Mouse (Mus musculus) kidney, embryonic 15.5 days (tissue): ENCODE results near the gene Tfap2a. TPM values are rescaled to one million over a fixed set of nuclear protein-coding genes. Genes with fewer than 3 reads are reported as not detected.

ENCODE experiments used
- ATAC-seq: fragments of 200-750 bp; cut with Nextera tagmentation; replicated peaks from 2 replicates; pipeline ENCODE4 v1.8.0; 2017; ENCODE audit warnings: moderate TSS enrichment; ENCODE audit not compliant: low FRiP score
- H3K27ac ChIP-seq: fragments of 300-500 bp; sonication (generic); 2 replicates; pipeline ENCODE4 v1.5.1; 2015; ENCODE audit warnings: mild to moderate bottlenecking, inconsistent platforms
- H3K27me3 ChIP-seq: fragments of 300-500 bp; sonication (generic); 2 replicates; pipeline ENCODE4 v1.6.1; 2015; ENCODE audit warnings: inconsistent platforms
- H3K36me3 ChIP-seq: fragments of 300-500 bp; sonication (generic); 2 replicates; pipeline ENCODE4 v1.6.1; 2015; ENCODE audit warnings: inconsistent platforms
- H3K4me1 ChIP-seq: fragments of 300-500 bp; sonication (generic); 2 replicates; pipeline ENCODE4 v1.6.1; 2015; ENCODE audit warnings: inconsistent platforms
- H3K4me2 ChIP-seq: fragments of 300-500 bp; sonication (generic); 2 replicates; pipeline ENCODE4 v1.6.1; 2015; ENCODE audit warnings: moderate library complexity, mild to moderate bottlenecking, inconsistent platforms
- H3K4me3 ChIP-seq: fragments of 300-500 bp; sonication (generic); replicated peaks from 2 replicates; pipeline ENCODE4 v1.5.1; 2015; ENCODE audit warnings: mild to moderate bottlenecking, inconsistent platforms
- H3K9ac ChIP-seq: fragments of 300-500 bp; sonication (generic); 2 replicates; pipeline ENCODE4 v1.6.1; 2015; ENCODE audit warnings: mild to moderate bottlenecking, inconsistent platforms
- H3K9me3 ChIP-seq: fragments of 300-500 bp; sonication (generic); replicated peaks from 2 replicates; pipeline ENCODE4 v1.6.1; 2016; ENCODE audit warnings: inconsistent platforms
- WGBS: fragments of 180-500 bp; shearing (Covaris S2); methylation state at CpG from one replicate; pipeline ENCODE4 v1.1.7; 2015; ENCODE audit warnings: mixed read lengths; 5-methylcytosine and 5-hydroxymethylcytosine counted together
- polyA plus RNA-seq: library from polyadenylated mRNA; unstranded; fragments of >200 nt; fragmentation: Nextera tagmentation; extraction: Ambion mirVana; gene quantifications from 2 replicates; pipeline ENCODE4 v1.2.1, GENCODE M21; 2015

Gene Tfap2a
- polyA plus RNA-seq, 1 experiment from 2014 or later, result 2.8 TPM

DNA sequence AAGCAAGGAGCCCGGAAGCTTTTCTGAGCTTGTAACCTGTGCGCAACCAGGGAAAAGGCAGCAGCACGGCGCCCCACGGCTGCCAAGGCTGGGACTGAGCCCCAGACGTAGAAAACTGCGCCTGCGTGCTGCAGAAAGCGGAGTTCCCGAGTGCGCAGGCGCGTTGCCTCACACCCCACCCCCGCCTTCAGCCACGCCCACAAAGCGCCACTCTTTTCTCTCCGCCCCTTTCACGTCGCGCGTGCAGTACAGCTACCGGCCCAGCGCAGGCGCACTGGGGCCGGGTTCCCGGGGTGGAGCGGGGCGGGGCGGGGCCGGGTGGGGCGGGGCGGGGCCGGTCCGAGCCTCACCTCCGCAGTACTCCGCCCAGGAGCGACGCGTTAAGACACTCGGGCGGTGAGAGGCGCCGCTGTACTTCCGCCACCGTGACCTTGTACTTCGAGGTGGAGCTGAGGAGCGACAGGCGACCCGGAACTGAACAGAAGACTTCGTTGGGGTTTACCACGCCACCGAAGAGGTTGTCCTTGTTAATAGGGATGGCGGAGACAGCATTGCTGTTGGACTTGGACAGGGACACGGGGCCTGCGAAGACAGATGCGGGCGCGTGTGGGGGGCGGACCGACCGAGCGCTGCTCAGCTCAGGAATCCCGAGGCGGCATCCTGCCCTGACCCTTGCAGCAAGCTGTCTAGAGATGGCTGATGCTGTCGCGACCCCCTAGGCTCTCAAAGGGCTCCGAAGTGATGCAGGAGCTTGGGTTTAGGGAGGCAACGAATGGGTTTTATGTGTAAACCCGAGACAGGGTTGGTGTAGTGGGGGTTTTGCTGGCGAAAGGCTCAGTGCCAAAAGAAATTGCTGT lies 15.2 kb downstream of the Tfap2a start:
- under 1% methylated on average over 70 of the region's 70 CpGs for WGBS
- peak overlapping the region; percentile 5; the same call in 1 of the 2 replicates for H3K9ac ChIP-seq

DNA sequence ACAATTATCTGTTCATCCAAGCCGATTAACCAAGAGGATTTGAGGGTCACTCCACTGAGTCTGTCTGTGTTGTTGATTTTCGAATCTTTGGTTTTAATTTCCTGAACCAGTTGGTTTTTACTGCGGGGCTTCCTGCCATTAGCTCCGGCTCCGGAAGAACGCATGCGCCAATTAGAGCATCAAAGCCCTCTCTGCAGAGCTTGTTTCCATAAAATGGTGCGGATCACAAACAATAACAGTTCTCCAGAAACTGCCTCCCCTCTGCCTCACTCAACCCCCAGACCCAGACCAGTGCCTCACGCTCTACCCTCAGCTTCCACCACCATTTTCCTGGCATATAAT lies 18.5 kb downstream of the Tfap2a start:
- 9% methylated on average over 9 of the region's 9 CpGs for WGBS
- no peaks in the 10 kb centered on the region for H3K36me3 ChIP-seq
- no peak overlapping the region for H3K4me3 ChIP-seq
- H3K27ac ChIP-seq, result 0 out of 2 replicates have a peak overlapping the region, but pooled peaks have one; percentile 52
- H3K4me1 ChIP-seq, result peaks cover 26% of the 10 kb centered on the region
- ATAC-seq, result no peak
- no peaks in the 10 kb centered on the region for H3K9me3 ChIP-seq
- H3K9ac ChIP-seq, result no peak overlapping the region
- H3K4me2 ChIP-seq, result no peak overlapping the region
- peaks cover 91% of the 10 kb centered on the region for H3K27me3 ChIP-seq

More for the DNA sequence above, 15.2 kb downstream of the Tfap2a start:
- Histone ChIP-seq H3K4me1 (peaks cover 20% of the 10 kb centered on the region; the same call in 1 of the 2 replicates), H3K27me3 (peaks cover 87% of the 10 kb centered on the region), H3K27ac (peak overlapping the region; percentile 76), H3K36me3 (no peaks in the 10 kb centered on the region), H3K4me2 (peak overlapping the region; percentile 83), H3K4me3 (peak overlapping the region; percentile 56), H3K9me3 (no peaks in the 10 kb centered on the region)
- ATAC-seq, result peak; percentile 95

DNA sequence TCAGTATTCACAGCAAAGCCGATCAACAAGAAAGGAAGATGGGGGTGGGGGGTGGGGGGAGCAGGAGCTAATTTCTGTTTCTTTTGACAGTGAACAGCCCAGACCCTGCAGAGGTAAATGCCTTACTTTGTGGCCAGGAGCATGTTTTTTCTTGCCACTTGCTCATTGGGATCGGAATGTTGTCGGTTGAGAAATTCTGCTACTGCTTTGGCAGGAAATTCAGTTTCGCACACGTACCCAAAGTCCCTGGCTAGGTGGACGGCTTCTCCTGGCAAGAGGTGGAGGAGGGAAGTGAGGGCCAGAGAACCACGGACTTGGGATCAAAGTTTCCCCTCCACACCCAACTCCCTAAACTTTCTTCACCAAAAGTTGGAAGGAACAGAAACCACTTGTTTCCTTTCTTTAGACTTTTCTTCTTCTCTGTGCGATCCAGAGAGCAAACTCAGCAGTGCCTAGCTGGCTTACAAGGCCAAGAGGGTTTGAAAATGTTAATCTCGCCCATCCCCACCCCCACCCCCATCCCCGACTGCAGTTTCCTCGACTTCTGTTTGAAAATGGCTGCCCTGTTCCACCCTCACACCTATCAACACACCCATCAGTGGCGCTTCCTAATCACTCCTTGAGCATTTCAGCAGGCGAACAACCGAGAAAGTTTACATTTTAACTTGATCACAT lies 19.0 kb downstream of the Tfap2a start:
- 23% methylated on average over 14 of the region's 14 CpGs for WGBS
- Histone ChIP-seq H3K36me3 (no peaks in the 10 kb centered on the region), H3K9me3 (no peaks in the 10 kb centered on the region), H3K27me3 (peaks cover 91% of the 10 kb centered on the region), H3K4me3 (no peak overlapping the region), H3K4me1 (peaks cover 26% of the 10 kb centered on the region), H3K9ac (no peak overlapping the region), H3K4me2 (no peak overlapping the region), H3K27ac (peak overlapping the region; percentile 52; the same call in 1 of the 2 replicates)
- no peak for ATAC-seq

DNA sequence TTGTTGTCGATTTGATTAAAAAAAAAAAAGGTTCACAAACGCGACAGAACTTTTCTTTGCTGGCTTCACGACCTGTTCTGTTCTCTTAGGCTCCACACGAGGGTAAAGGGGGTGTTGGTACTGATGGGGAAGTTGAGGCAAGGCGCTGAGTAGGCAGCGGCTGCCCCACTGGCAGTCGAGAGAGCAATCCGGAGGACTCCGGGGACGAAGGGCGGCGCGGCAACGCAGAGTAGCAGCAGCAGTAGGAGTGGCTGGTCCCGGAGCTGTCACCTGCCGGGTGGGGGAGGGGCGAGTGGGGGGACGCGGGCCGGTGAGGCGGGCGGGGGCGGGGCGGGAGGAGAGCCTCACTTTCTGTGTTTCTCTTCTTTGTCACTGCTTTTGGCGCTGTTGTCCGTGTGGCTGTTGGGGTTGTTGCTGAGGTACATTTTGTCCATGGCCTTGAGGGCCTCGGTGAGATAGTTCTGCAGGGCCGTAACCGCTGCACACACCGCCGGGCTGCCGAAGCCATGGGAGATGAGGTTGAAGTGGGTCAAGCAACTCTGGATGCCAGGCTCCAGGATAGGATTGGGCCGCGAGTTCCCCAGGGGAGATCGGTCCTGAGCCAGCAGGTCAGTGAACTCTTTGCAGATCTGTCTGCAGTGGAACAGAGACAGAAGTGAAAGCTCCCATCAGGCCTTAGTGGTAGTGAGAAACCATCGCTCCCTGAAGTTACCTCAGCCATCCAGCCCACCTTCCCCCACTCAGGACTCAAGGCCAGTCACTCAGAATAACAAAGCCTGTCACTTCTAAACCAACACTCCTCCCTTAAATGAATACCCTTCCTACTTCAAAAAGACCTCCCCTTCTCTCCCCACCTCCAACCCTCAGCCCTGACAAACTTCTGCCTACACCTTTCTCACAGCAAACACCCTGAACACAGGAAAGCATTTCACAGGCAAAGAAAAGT lies 21.1 kb downstream of the Tfap2a start:
- WGBS, result 5% methylated on average over 33 of the region's 37 CpGs
- Histone ChIP-seq H3K9ac (no peak overlapping the region), H3K9me3 (no peaks in the 10 kb centered on the region), H3K4me2 (peak overlapping the region; percentile 38), H3K4me1 (peaks cover 16% of the 10 kb centered on the region), H3K36me3 (no peaks in the 10 kb centered on the region), H3K27me3 (peaks cover 97% of the 10 kb centered on the region), H3K27ac (no peak overlapping the region), H3K4me3 (no peak overlapping the region)
- no peak for ATAC-seq

DNA sequence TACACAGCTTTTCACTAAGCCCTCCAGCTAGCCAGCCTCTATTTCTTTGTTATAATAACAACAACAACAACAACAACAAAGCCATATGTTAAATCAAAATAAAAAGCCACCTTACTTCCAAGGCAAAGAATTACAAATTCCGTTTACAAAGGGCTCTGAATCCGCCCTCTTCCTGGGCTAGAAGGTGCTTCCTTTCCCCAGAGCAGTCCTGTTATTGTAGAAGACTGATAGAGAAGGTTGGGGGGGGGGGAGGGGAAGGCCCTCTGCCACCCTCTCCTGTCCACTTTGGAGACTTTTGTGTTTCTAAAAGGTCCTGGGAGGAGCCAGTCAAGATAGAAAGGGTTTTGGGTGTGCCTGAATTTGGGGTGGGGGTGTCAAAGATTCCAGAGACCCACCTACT lies 23.6 kb downstream of the Tfap2a start:
- 6% methylated on average over 2 of the region's 2 CpGs for WGBS
- Histone ChIP-seq H3K4me3 (no peak overlapping the region), H3K4me2 (no peak overlapping the region), H3K9me3 (no peaks in the 10 kb centered on the region), H3K9ac (no peak overlapping the region), H3K27ac (no peak overlapping the region), H3K36me3 (no peaks in the 10 kb centered on the region), H3K4me1 (peaks cover 18% of the 10 kb centered on the region), H3K27me3 (peaks cover 97% of the 10 kb centered on the region)
- ATAC-seq, result no peak

DNA sequence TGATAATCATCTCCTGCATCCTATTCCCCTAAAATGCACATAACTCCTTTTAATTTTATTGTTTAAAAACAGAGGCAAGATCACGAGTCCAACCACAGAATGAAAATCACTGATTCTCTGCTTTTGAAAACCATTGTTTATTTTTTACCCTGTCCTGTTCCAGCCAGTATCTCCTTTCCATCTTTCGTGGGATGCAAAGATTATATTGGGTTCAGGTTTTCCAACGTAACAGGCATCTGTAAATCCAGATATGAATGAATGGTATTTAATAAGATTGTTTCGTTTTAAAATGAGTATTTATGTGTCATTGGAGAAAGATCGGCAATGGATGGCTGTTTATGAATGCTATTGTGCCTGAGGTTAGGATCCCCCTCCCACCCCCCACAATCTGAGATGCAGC lies 24.5 kb downstream of the Tfap2a start:
- ATAC-seq, result no peak
- H3K27me3 ChIP-seq, result peaks cover 97% of the 10 kb centered on the region
- no peak overlapping the region for H3K9ac ChIP-seq
- H3K4me3 ChIP-seq, result no peak overlapping the region
- H3K27ac ChIP-seq, result no peak overlapping the region
- H3K36me3 ChIP-seq, result no peaks in the 10 kb centered on the region
- H3K9me3 ChIP-seq, result no peaks in the 10 kb centered on the region
- H3K4me1 ChIP-seq, result peaks cover 15% of the 10 kb centered on the region
- WGBS, result 8% methylated on average over 5 of the region's 5 CpGs
- H3K4me2 ChIP-seq, result no peak overlapping the region

DNA sequence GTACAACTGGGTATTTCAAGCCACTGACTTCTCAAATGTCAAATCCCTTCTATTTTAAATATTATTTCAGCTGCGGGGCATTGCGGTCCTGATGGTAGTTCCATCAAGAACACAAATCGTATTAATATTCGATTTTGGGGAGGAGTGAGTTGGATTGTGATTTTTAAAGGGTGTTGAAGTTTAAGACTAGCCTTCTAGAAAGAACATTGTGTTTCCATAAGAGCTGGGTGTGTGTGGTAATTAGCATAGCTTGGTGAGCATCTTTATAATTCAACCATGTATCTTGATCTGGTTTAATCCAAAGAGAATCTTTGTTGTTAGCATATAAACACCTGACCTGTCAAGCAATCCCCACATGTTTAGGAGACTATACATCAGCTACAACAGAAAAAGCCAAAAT lies 24.9 kb downstream of the Tfap2a start:
- WGBS, result 8% methylated on average over 4 of the region's 4 CpGs
- H3K9ac ChIP-seq, result no peak overlapping the region
- ATAC-seq, result no peak

DNA sequence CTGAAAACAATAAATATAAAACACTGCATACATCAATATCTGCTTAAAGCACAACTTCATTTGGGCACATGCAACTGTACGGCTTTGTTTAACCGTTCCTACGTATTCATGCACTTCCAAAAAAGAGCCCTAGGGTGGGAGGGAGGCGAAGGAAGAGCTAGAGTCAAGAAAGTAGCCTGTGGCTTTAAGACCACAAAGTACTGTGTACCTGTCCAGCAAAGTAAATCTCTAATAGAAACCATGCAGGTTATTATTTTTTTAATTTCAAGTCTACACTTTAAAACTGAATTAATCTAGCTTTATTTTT lies 25.7 kb downstream of the Tfap2a start:
- H3K9me3 ChIP-seq, result no peaks in the 10 kb centered on the region
- 7% methylated on average over 4 of the region's 4 CpGs for WGBS
- no peak for ATAC-seq

More for the DNA sequence above, 24.9 kb downstream of the Tfap2a start:
- Histone ChIP-seq H3K4me2 (no peak overlapping the region), H3K27ac (no peak overlapping the region), H3K36me3 (no peaks in the 10 kb centered on the region), H3K9me3 (no peaks in the 10 kb centered on the region), H3K4me1 (peaks cover 15% of the 10 kb centered on the region), H3K27me3 (peaks cover 97% of the 10 kb centered on the region), H3K4me3 (no peak overlapping the region)

DNA sequence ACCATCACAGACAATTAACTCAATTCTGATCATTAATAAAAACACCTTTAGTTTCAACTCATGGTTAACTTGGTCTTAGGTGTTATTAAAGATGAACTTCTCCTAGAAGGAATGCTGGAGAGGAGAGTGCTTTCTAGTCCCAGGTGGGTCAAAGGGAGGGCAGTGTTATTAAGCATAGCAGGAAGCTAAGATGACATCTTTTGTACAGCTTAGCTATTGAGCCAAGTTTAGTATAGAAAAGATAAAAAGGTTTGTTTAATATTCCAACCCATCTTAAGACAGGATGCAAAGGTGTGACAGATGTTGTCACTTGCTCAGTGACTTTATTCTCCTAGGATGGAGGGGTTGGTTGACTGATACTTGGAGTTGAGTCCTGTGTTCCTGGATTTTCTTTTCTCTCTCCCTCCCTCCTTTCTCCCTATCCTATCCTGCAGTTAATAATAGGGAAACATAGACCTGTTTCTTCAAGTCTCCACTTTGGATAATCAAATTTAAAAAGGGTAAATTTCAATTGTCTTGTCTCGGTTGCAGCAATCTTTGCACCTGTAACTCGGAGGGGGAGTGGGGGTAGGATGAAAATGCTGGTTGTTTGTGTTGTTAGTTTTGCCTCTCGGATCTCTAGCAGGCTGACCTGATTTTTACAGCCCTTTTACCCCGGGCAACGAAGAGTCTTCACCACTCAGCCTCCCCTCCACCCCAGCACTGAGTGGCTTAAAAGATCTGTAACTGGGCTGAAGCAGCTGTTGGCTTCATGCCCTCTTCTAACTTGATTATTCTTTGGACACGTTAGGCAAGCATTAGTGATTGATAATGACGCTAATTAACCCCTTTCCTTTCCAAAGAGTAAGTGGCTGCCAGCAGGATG lies 26.3 kb downstream of the Tfap2a start:
- ATAC-seq, result no peak
- 5% methylated on average over 7 of the region's 7 CpGs for WGBS
- Histone ChIP-seq H3K9ac (no peak overlapping the region), H3K27me3 (peaks cover 97% of the 10 kb centered on the region), H3K4me1 (peaks cover 11% of the 10 kb centered on the region), H3K9me3 (no peaks in the 10 kb centered on the region), H3K27ac (no peak overlapping the region), H3K4me2 (no peak overlapping the region), H3K4me3 (no peak overlapping the region), H3K36me3 (no peaks in the 10 kb centered on the region)

More for the DNA sequence above, 25.7 kb downstream of the Tfap2a start:
- Histone ChIP-seq H3K4me3 (no peak overlapping the region), H3K36me3 (no peaks in the 10 kb centered on the region), H3K27ac (no peak overlapping the region), H3K4me2 (no peak overlapping the region), H3K27me3 (peaks cover 97% of the 10 kb centered on the region), H3K9ac (no peak overlapping the region), H3K4me1 (peaks cover 15% of the 10 kb centered on the region)

DNA sequence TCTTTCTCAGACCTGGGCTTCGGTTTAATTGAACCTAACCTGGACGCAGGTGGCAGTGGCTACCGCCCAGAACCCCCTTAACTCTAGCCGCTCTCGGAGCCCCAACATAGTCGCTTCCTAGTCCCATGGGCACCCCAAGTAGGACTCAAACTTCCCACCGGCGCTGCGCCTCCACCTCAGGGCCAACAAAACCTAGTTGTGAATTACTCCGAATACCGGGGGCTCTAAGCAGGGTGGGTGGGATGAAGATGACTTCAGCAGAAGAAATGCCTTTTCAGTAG lies 28.2 kb downstream of the Tfap2a start:
- no peak overlapping the region for H3K4me3 ChIP-seq
- no peak overlapping the region for H3K27ac ChIP-seq
- H3K4me2 ChIP-seq, result no peak overlapping the region
- H3K27me3 ChIP-seq, result peaks cover 100% of the 10 kb centered on the region
- H3K9me3 ChIP-seq, result no peaks in the 10 kb centered on the region
- no peak overlapping the region for H3K9ac ChIP-seq
- 4% methylated on average over 11 of the region's 11 CpGs for WGBS
- no peaks in the 10 kb centered on the region for H3K36me3 ChIP-seq
- H3K4me1 ChIP-seq, result peaks cover 13% of the 10 kb centered on the region
- no peak for ATAC-seq

DNA sequence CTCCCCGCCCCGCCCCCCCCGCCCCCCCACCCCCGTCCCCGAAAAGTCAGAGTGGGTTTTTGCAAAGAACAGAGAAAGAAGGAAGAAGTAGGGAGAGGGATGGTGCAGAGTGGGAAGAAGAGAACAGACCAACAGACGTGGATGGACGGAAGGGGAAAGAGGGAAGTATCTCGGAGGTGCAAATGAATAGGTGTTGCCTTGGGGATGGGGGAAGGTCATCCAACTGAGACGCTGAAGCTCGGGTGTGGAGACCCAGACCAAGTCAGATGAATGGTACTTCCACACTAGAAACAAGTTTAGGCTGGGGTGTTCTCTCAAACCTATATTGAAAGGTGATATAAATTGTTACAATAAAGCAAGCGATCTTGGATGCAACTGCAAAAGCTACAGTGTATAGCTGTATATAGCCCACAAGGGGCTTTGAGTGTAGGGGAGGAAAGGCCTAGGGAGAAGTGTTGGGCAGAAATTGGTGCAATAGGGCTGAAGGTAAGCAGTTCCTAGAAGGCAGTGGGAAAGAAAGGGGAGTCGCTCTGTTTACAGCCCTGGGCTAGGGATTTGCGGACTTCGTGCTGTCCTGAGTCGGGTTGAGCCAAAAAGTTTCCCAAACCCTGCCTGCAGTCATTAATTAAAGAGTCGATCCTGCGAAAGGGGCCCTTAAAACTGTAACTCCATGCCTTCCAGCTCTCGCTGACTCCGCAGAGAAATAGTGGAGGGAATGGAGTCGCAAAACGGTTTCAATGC lies 28.7 kb downstream of the Tfap2a start:
- no peak for ATAC-seq
- Histone ChIP-seq H3K36me3 (no peaks in the 10 kb centered on the region), H3K4me3 (no peak overlapping the region), H3K9ac (no peak overlapping the region), H3K27ac (no peak overlapping the region), H3K4me2 (peak overlapping the region; percentile 34), H3K4me1 (peaks cover 15% of the 10 kb centered on the region), H3K9me3 (no peaks in the 10 kb centered on the region), H3K27me3 (peaks cover 100% of the 10 kb centered on the region)
- 2% methylated on average over 21 of the region's 21 CpGs for WGBS
